Mouse (Mus musculus): ENCODE results near the gene Nudt22.
"Not testable (repeated sequence)": the region's sequence is repeated elsewhere in the genome, so short reads cannot be mapped to it uniquely, and the experiment has no call there.

Gene Nudt22

DNA sequence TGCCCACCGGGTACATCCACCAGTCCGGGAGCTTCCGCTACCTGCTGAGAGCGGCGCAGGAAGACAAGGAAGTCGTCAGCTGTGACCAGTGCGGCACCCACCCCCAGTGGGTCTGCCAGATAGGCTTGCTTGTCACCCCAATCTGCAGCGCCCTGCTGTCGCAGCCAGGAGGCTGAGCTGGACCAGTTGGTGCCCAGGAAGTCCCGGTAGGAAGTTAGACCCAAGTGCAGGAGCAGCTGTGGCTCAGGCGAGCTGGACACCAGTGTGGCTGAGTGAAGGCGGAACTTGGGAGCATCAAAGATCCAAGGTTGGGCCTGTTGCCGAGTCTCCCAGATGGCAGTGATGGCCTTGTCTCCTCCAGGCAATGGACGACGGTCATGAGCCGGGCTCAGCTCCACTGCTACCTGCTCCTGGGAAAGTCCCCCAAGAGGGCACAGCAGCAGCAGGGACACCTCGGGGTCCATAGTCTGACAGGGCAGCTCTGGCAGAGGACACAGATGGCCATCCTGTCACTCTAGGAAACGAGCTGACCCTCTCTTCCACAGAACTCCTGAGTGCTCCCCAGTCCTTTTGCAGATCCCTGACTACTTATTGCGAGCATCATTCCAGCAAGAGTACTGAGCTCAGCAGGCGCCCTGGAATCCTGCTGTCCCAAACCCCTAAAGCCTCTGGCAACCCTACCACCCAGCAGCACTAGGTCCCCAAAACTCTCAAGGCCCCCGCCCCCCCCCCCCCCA lies 494 bp downstream of the Nudt22 start:
- DNase-seq (ENCODE audit: low spot score in 2 of 2), result no peak

DNA sequence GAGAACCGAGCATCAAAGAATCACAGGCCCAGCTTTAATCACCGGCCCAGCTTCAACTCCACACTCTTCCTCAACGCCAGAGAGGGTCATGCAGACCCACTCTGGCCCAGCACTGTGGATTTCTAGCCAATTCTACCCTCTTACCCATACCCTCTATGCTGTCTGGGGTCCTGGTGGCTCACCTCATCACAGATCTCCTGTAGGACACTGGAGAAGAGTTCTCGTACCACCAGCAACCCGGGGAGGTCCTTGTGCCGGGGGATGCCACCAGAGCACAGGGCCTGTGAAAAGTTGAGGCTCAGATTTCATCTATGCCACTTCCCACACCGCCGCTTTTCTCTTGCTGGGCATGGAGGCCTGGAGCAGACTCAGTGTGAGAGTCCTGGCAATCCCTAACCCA lies 1.4 kb downstream of the Nudt22 start:
- DNase-seq (ENCODE audit: low spot score in 2 of 2), result no peak

DNA sequence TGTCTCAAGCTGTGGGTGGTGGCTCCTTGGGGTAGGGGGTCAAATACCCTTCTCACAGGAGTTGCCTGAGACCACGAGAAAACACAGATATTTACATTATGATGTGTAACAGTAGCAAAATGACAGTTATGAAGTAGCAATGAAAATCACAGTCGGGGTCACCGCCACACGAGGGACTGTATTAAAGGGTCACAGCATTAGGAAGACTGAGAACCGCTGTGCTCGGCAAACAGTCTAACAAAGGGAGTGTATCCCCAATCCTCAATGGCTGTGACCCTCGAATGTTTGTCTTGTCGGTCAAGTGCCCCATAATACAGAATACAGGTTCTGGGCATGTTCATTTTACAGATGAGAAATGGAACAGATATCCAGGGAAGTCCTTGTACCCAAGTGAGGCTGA lies 1.9 kb downstream of the Nudt22 start:
- DNase-seq (ENCODE audit: low spot score in 2 of 2), result no peak

DNA sequence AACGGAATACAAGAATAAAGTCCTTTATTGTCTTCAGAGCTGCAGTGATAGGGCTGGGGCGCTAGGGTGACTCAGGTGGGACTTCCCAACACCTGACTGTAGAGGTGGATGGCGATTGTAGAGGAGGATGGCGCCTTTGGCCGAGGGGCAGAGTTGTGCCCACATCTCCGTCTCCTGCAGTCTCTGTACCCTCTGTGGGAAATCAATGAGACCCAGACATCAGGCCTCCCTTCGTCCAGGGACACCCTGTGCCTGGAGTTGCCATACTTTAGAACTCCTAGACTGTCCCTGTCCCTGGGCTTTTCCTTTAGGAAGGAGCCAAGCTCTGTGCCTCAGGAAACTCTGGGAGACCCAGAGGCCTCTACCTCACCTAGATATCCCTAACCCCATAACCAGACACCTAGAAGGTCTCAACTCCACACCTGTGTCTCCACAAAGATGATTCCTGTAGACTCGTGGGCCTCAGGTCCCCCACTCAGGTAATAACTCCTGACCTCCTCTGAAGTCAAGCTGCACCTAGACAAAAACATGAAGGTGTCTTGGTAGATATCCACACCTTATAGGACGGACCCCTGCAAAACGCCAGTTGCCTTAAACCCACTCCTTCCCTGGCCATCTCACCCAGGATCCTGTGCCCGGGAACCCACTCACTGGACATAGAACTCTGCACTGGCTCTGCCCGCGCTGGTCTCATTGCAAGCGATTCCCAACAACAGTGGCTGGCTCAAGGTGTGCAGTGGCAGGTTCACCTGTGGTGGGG lies 2.7 kb downstream of the Nudt22 start:
- DNase-seq (ENCODE audit: low spot score in 2 of 2), result peak in 1 of 2 experiments; percentile 7

DNA sequence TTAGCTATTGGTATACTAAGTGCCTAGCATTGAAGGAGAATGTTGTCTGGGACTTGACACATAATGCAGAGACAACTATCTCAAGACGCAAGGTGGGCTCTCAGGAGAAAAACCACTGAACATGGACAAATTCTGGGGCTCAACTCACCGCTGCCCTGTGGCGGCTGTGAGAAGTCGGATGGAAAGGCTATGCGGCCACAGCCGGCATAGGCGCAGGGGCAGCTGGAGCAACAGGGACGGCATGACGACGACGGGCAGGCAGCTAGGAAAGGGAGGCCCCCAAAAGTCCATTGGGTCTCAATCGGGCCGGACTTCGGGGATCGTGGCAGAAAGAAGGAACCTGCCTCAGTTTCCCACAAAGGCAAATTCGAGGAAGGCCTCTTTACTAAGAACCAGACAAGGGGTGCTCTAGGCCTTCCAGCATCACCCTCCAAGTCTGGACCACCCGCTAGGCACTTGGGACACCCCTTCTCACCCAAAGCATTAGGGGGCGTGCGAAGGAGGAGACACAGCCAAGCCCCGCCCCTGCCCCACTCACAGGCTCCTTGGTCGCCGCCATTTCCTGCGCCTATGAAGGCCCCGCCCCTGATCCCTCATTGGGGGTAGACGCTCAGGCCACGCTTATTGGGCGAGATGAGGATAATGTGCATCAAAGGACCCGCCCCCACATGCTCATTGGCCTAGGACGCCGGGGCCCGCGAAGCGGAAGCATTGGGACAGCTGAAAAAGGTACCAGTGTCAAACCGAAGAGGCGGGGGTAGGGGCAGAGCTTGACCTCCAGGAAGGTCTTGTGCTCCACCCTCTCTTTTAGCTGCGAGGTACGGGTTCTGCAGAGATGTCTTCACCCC lies 3.7 kb downstream of the Nudt22 start, which contains the start of gene Dnajc4:
Gene Dnajc4, minus strand, starts transcription at position 562 of the 848 bp plus-strand sequence.
- DNase-seq (ENCODE audit: low spot score in 2 of 2), result peak; percentile 94 to 95

DNA sequence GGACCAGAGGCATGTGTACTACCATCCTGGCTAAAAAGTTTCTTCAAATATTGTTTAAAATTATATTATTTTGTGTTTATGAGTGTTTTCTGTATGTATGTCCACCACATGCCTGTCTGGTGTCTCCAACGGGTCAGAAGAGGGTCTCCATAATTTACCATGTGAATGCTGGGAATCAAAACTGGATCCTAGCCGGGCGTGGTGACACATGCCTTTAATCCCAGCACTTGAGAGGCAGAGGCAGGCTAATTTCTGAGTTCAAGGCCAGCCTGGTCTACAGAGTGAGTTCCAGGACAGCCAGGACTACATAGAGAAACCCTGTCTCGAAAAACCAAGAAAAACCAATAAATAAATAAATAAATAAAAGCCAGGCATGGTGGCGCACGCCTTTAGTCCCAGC lies 4.8 kb downstream of the Nudt22 start:
- not testable (repeated sequence) for DNase-seq (ENCODE audit: low spot score in 2 of 2)

DNA sequence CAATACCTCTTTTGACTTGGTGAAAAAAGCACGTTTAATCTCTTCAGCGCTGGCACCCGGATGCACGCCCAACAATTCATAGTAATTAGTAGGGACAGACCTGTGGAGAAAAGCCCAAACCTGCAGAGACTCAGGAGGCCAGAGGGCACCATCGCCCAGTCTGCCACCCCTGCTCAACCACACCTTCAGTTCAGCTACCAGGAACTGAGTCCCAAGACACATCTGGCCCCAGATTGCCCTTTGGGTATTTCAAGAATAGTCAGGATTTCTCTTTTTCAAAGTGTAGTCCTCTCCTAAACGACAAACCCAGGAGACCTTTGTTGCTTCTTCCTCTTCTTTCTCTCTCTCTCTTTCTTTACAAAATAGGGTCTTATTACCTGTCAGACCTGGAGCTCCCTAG lies 5.2 kb downstream of the Nudt22 start:
- no peak for DNase-seq (ENCODE audit: low spot score in 2 of 2)

DNA sequence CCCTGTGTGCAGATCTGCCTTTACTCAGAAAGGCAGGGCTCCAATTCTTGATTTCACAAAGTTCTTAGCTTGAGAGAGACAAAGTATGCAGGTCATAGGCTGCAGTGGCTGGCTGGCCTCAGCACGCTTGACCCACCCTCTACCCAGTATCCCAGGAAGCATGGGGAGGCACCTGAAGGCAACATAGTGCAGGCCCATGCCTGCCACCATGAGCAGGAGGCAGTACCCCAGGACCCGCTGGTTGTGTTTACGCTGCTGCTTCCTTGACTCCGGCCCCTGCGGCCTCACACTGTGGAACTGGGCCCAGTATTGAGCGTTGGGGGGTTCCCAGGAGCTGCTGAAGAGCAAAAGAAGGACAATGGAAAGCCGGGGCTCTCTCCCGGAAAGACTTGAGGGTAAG lies 6.7 kb downstream of the Nudt22 start:
- DNase-seq (ENCODE audit: low spot score in 2 of 2), result no peak

DNA sequence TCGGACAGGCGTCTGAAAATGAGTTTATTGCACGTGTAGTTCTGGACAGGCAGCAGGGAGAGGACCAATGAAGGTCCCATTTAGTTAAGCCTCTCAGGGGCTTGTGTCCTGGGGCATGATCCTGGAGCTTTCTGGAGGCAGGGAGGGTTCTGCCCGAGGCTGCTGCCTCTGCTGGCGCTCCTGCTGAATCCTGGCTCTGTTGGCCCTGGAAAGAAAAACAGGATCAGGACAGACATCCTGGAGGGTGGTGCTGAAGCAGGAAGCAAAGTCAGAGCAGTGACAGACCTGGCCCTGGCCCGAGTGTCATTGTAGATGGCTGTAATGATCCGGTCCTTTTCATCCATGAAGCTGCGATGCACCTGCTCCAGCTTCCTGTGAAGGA lies 8.0 kb downstream of the Nudt22 start:
- DNase-seq (ENCODE audit: low spot score in 2 of 2), result no peak

DNA sequence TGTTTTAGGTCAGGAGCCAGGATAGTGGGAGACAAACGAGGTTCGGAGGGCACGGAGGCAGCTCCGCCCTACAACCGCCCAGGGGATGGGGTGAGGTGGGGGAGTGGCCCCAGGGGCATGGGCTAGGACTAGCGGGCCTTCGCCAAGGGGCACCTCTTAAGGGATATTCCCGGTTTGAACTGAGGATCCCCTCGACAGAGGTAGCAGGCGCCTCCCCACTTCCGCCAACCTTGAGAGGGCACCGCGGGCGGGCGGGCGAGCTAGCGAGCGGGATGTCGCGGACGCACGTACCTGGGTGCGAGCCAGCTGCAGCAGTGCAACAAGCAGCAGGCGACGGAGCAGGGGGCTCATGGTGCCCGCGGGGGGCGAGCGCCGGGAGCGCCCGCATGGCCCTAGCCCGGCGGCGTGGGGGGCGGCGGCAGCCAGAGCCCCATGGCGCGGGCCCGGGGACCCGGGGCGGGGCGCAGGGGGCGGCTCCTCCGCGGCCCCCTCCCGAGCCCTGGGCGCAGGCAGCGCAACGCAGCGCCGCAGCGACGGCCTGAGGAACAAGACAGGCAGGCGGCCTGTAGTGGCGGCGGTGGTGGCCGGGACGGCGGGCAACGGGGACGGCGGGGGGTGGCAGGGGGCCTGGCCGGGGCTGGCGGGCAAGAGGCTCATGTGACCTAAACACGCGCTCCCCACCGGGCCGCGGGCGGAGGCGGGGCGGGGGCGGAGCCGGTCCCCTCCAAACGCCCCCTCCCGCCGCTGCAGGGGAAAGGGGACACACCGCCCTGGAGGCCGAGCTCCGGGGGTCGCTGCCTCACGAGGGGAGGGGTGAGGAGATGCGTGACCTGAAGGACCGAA lies 8.6 kb downstream of the Nudt22 start, which contains the start of gene Vegfb:
Gene Vegfb, minus strand, starts transcription at position 591 of the 843 bp plus-strand sequence.
- peak in 1 of 2 experiments; percentile 63 for DNase-seq (ENCODE audit: low spot score in 2 of 2)

DNA sequence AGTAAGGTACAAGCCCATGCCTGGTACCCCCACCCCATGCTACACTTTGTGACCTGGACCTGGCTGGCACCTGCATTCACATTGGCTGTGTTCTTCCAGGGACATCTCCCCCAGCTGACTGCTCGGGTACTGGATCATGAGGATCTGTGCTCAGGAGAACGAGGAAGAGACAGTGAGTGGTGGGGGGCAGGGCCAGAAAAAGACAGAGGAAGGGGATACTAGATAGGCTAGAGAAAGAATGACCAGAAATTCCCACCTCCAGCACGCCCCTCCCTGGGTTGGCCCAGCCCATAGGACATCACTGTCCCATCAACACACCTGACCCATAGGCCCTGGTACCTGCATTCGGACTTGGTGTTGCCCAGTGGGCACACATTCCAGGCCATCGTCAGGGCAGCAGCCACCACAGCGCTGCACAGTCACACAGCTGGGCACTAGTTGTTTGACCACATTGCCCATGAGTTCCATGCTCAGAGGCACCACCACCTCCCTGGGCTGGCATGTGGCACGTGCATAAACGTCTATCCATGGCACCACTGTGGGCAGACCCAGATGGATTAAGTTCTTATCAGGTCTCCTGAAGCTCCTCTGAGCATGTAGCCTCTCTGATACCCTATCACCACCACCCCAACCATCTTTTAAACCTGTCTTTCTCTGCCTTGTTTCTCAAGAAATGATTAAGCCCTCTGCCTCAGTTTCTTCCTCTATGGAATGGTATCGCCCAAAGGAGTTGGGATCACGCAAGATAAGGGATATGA lies 9.8 kb downstream of the Nudt22 start:
- no peak for DNase-seq (ENCODE audit: low spot score in 2 of 2)

DNA sequence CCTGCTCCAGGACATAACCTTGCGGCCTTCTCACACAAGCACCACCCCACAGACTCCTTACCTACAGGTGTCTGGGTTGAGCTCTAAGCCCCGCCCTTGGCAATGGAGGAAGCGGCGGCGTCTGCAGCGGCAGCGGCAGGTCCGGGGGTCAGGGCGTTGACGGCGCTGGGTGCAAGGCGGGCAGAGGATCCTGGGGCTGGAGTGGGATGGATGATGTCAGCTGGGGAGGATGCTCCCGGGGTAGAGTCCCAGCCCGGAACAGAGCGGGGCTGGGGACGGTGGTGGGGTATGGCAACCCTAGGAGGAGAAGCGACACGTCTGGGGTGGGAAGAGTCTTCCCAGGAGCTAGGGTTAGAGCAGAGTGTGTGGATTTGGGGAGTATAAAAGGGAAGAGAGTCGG lies 10.6 kb downstream of the Nudt22 start:
- DNase-seq (ENCODE audit: low spot score in 2 of 2), result no peak

DNA sequence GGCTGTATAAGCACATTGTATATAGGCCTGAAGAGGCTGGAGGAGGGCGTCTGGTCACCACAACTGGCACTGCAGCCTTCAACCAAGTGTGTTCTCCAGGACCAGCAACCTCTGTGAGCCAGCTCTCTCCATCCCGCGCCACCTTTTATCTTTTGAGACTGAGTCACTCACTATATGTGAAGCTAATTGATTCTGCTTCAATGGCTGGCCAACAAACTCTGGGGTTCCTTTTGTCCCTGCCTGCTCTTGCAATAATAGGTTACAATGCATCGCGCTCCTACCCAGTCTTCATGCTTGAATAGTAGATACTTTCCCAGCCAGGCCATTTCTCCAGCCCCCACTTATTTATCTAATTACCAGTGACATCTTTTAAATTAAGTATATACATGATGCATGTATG lies 12.3 kb downstream of the Nudt22 start:
- no peak for DNase-seq (ENCODE audit: low spot score in 2 of 2)

DNA sequence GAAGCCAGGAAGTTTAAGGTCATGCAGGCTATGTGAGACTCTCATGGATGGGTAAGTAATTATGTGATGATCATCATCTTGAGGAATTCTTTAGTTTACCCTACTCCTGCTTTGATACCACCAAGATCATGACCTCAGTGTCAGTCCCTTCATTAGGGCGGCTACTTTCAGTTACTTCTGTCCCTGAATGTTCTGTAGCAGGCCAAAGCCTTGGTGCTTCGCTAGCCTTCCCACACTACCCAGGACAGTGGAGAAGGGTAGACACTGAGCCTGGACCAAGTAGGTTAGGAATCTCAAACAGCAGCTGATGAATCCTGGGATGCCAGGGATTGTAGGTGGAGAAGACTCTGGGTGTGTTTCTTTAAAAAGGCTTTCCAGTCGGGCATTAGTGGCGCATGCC lies 14.5 kb downstream of the Nudt22 start:
- no peak for DNase-seq (ENCODE audit: low spot score in 2 of 2)

DNA sequence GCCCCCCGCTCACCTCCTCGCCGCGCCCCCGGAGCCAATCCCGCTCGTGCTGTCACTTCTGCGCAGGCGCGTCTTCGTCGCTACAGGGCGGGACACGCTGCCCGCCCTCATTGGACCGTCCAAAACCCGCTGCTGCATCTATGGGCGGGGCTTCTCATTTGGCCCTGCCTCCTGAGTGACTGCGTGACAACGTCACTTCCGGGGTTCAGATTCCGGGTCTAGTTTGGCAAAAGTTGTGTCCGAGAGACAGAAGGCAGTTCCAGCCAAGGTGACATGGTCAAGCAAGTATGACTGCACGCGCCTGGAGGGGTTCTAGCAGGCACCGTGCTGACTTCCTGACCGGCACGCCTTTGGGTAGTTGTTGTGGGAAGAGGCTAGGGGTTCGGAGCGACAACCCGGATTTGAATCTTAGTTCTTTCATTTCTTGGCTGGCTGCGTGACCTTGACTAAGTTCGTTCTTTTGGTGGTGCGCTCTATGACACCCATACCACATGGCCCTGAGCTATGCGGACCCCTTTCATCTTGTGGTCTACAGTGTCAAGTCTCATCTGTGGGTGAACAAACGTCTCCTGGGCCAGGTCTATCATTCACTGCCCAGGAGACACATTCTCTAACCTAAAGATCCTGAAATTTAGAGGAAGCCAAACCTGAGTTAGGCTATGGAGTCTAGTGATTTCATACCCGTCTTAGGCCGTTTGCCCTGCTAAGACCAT lies 15.4 kb downstream of the Nudt22 start, which contains the start of gene Fkbp2:
Gene Fkbp2, minus strand, starts transcription at position 121 of the 713 bp plus-strand sequence.
- DNase-seq (ENCODE audit: low spot score in 2 of 2), result peak; percentile 97 to 99

DNA sequence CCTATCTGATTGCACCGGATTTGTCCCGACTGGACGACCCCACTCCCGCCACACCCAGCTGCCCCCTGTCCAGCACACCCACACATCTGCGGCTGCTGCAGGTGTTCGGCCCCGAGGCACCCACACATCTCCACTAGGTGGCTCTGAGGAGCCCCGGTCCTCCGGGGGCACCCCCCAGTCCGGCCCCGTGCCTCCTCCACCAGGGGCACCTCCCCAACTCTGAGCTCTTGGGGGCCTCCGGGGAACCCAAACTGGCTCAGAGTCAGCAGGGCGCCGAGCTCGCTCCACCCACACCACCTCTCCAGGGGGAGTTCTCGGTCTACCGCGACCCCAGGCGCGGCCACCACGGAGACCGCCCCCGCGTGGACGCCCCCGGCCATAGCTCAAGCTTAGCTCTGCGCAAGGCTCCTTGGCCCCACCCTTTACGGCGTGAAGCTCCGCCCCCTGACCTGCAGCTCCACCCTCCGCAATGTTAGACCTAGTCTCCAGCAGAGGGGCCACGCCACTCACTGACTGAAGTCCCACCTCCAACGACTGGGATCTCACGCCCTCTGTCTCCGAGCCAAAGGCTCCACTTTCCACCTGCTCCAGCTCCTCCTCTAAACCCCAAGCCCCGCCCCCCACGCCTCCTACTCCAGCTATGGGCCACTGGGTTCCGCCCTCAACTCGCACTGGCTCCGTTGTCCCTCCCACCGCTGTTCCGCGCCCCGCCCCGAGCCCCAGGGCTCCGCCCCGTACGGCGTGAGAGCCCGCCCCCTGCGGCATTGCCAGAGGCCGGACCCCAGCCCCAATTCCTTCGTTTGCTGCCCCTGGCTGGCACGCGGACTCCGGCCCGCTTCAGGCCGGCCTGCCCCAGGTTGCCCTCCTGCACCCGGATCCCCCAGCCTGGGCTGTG lies 16.2 kb downstream of the Nudt22 start:
- peak; percentile 99 for DNase-seq (ENCODE audit: low spot score in 2 of 2)

DNA sequence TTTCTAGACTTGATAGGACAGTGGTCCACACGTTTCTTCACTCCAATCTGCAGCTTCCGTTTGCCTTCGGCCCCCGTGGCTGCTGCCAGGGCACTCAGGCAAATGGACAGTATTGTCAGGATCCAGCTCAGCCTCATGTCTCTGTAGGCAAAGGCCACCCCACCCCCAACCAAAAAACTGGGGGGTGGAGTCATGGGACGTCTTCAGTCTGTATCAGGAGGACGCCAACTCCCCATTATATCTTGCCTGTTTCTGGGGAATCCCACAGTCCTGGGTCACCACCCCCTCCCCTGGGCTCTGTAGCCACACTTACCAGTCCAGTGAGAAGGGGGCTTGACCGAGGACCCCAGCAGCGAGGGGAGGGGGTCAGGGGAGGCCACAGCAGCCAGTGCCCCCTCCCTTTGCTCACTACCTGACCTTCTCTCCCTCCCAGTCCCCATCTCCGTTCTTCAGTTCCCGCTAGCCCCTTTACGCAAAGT lies 16.9 kb downstream of the Nudt22 start:
- peak in 1 of 2 experiments; percentile 75 for DNase-seq (ENCODE audit: low spot score in 2 of 2)

DNA sequence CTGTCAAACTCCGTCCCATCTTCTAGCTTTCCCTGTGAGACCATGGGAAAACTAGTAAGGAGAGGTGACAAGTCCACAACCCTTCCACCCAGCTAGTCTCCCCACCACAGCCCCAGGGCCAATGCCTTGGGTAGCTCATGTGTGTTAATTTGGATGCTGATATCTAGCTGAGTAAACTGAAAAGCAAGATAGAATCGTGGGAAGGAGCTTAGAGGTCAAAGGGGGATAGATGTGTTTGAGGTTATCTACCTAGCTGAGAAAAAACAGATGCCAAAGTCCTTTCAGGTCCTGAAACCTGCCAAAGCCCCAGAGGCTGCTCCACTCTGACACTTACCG lies 17.3 kb downstream of the Nudt22 start:
- DNase-seq (ENCODE audit: low spot score in 2 of 2), result no peak

All from frontal cortex, postnatal 10 days (tissue).